Mouse (Mus musculus) hematopoietic stem cell, adult 5-6 weeks (primary cell): ENCODE data around the gene Gm906. TPM values are rescaled to one million over a fixed set of nuclear protein-coding genes. Genes with fewer than 3 reads are reported as not detected.
"Not testable (repeated sequence)": the region's sequence is repeated elsewhere in the genome, so short reads cannot be mapped to it uniquely, and the experiment has no call there.

Source experiments
- ATAC-seq, 2 experiments: fragments of 125-278 bp in 1 of 2; replicated peaks in 1 of 2; 2 replicates each; pipeline ENCODE4 v1.8.0; 2016 to 2017; ENCODE audit warnings: inconsistent platforms in 2 of 2, mild to moderate bottlenecking in 2 of 2, moderate number of reproducible peaks in 2 of 2, low read depth in 1 of 2, moderate TSS enrichment in 1 of 2; ENCODE audit not compliant: low FRiP score in 2 of 2, poor library complexity in 2 of 2, severe bottlenecking in 2 of 2, insufficient read depth in 1 of 2, low TSS enrichment in 1 of 2
- total RNA-seq: library from RNA; stranded (forward); fragments of 172-1452, 232-1000 nt; gene quantifications from 2 replicates; pipeline ENCODE4 v1.2.3, GENCODE M21; 2017

Gm906 gene
- total RNA-seq: not detected in 2 replicates

- not testable (repeated sequence) for ATAC-seq
Observed at GRCm38 (mm10) chr13:50250208-50250607, at the start of gene Gm906. Gene Gm906, minus strand, starts transcription at chr13:50250308.

- ATAC-seq: not testable (repeated sequence)
Observed at GRCm38 (mm10) chr13:50283308-50283707, 33.2 kb upstream of the Gm906 start.

- no peak for ATAC-seq
Observed at GRCm38 (mm10) chr13:50236487-50236886, 13.6 kb downstream of the Gm906 start.

GRCm38 (mm10) chr13:50211842-50212241 is 38.3 kb downstream of the Gm906 start:
- not testable (repeated sequence) for ATAC-seq

- not testable (repeated sequence) for ATAC-seq
Observed at GRCm38 (mm10) chr13:50210191-50210590, 39.9 kb downstream of the Gm906 start.

- not testable (repeated sequence) for ATAC-seq
Observed at GRCm38 (mm10) chr13:50209651-50210050, 40.5 kb downstream of the Gm906 start.

GRCm38 (mm10) chr13:50207966-50208365 is 42.1 kb downstream of the Gm906 start:
- no peak for ATAC-seq

- not testable (repeated sequence) for ATAC-seq
Observed at GRCm38 (mm10) chr13:50196831-50197230, 53.3 kb downstream of the Gm906 start.

Other genes with a start within 250 kb of the Gm906 start
- 12.6 and 15.0 TPM in 2 replicates for gene Fbxw17, start 167.6 kb upstream of the Gm906 start, total RNA-seq
- gene Gm47429, start 193.6 kb upstream of the Gm906 start, total RNA-seq: not detected in 2 replicates
- not detected in 2 replicates for gene Nutm2, start 217.0 kb upstream of the Gm906 start, total RNA-seq